Mouse (Mus musculus) hindbrain, embryonic 16.5 days (tissue): ENCODE measurements around the gene Scamp4. TPM values are rescaled to one million over a fixed set of nuclear protein-coding genes. Genes with fewer than 3 reads are reported as not detected.

Source experiments
- ATAC-seq: fragments of 200-750 bp; cut with Nextera tagmentation; 2 replicates; pipeline ENCODE4 v1.8.0; 2017; ENCODE audit warnings: moderate TSS enrichment, moderate library complexity
- H3K27ac ChIP-seq: fragments of 300-500 bp; sonication (generic); 2 replicates; pipeline ENCODE4 v1.5.1; 2014; ENCODE audit warnings: low read depth, mild to moderate bottlenecking, control low read depth, low read length, moderate library complexity
- H3K27me3 ChIP-seq: fragments of 300-500 bp; sonication (generic); replicated peaks from 2 replicates; pipeline ENCODE4 v1.6.1; 2014; ENCODE audit warnings: low read length; ENCODE audit not compliant: control insufficient read depth, insufficient read depth
- H3K36me3 ChIP-seq: fragments of 300-500 bp; sonication (generic); 2 replicates; pipeline ENCODE4 v1.6.1; 2014; ENCODE audit warnings: mild to moderate bottlenecking, low read length, moderate library complexity, mixed read lengths; ENCODE audit not compliant: control insufficient read depth, insufficient read depth
- H3K4me1 ChIP-seq: fragments of 300-500 bp; sonication (generic); 2 replicates; pipeline ENCODE4 v1.6.1; 2014; ENCODE audit warnings: low read depth, low read length; ENCODE audit not compliant: control insufficient read depth, insufficient read depth
- H3K4me2 ChIP-seq: fragments of 300-500 bp; sonication (generic); 2 replicates; pipeline ENCODE4 v1.6.1; 2014; ENCODE audit warnings: mild to moderate bottlenecking, low read length, control low read depth, moderate library complexity
- H3K4me3 ChIP-seq: fragments of 300-500 bp; sonication (generic); 2 replicates; pipeline ENCODE4 v1.5.1; 2014; ENCODE audit warnings: mild to moderate bottlenecking, low read length, control low read depth, moderate library complexity
- H3K9ac ChIP-seq: fragments of 300-500 bp; sonication (generic); 2 replicates; pipeline ENCODE4 v1.6.1; 2014; ENCODE audit warnings: low read depth, mild to moderate bottlenecking, control low read depth, low read length, moderate library complexity
- H3K9me3 ChIP-seq: fragments of 300-500 bp; sonication (generic); 2 replicates; pipeline ENCODE4 v1.6.1; 2014; ENCODE audit warnings: mild to moderate bottlenecking, low read length, moderate library complexity; ENCODE audit not compliant: control insufficient read depth
- WGBS: fragments of 180-500 bp; shearing (Covaris S2); extraction: QIAGEN DNeasy Blood & Tissue Kit; methylation state at CpG from one replicate; pipeline ENCODE4 v1.1.7; 2014; 5-methylcytosine and 5-hydroxymethylcytosine counted together
- polyA plus RNA-seq: library from polyadenylated mRNA; unstranded; fragments of >200 nt; fragmentation: Nextera tagmentation; extraction: Ambion mirVana; gene quantifications from 2 replicates; pipeline ENCODE4 v1.2.1, GENCODE M21; 2015

Scamp4 gene
- polyA plus RNA-seq, 1 experiment from 2014 or later: 73.6 TPM

GRCm38 (mm10) chr10:80576351-80577194, 26.1 kb upstream of the Scamp4 start:
- peak; percentile 0; the same call in 1 of the 2 replicates for ATAC-seq
- no peaks in the 10 kb centered on the region for H3K27me3 ChIP-seq
- WGBS: under 1% methylated on average over 88 of the region's 96 CpGs
- peak overlapping the region; percentile 94 for H3K4me2 ChIP-seq
- no peaks in the 10 kb centered on the region for H3K9me3 ChIP-seq
- H3K4me1 ChIP-seq: peaks cover 39% of the 10 kb centered on the region
- no peaks in the 10 kb centered on the region for H3K36me3 ChIP-seq
- H3K27ac ChIP-seq: peak overlapping the region; percentile 90
- H3K4me3 ChIP-seq: peak overlapping the region; percentile 91
- peak overlapping the region; percentile 90 for H3K9ac ChIP-seq

- no peaks in the 10 kb centered on the region for H3K27me3 ChIP-seq
- ATAC-seq: peak; percentile 78
- H3K36me3 ChIP-seq: 0 out of 2 replicates have a peak, but pooled peaks cover 3% of the 10 kb centered on the region
- peak within 1 kb of the TSS; percentile 91 for H3K4me3 ChIP-seq
- H3K4me2 ChIP-seq: peak within 1 kb of the TSS; percentile 94
- H3K27ac ChIP-seq: peak within 1 kb of the TSS; percentile 90
- H3K9ac ChIP-seq: peak within 1 kb of the TSS; percentile 90
- under 1% methylated on average over 63 of the region's 97 CpGs for WGBS
- H3K4me1 ChIP-seq: peaks cover 38% of the 10 kb centered on the region
- H3K9me3 ChIP-seq: no peaks in the 10 kb centered on the region
Measured at GRCm38 (mm10) chr10:80577195-80578130, 25.2 kb upstream of the Scamp4 start, which contains the start of gene Klf16. TSS of gene Klf16 (minus strand) at chr10:80577321.

GRCm38 (mm10) chr10:80578131-80578750, 24.4 kb upstream of the Scamp4 start:
- Histone ChIP-seq H3K4me1 (peaks cover 37% of the 10 kb centered on the region), H3K36me3 (peaks cover 4% of the 10 kb centered on the region; the same call in 1 of the 2 replicates), H3K27me3 (no peaks in the 10 kb centered on the region), H3K9ac (peak overlapping the region; percentile 90), H3K27ac (peak overlapping the region; percentile 90), H3K4me3 (peak overlapping the region; percentile 91), H3K9me3 (no peaks in the 10 kb centered on the region), H3K4me2 (peak overlapping the region; percentile 94)
- WGBS: under 1% methylated on average over 29 of the region's 29 CpGs
- ATAC-seq: peak; percentile 16

GRCm38 (mm10) chr10:80578911-80579310, 23.8 kb upstream of the Scamp4 start:
- ATAC-seq: no peak
- no peak overlapping the region for H3K27ac ChIP-seq
- H3K4me2 ChIP-seq: peak overlapping the region; percentile 94; the same call in 1 of the 2 replicates
- peaks cover 8% of the 10 kb centered on the region for H3K36me3 ChIP-seq
- no peak overlapping the region for H3K9ac ChIP-seq
- no peaks in the 10 kb centered on the region for H3K27me3 ChIP-seq
- H3K4me1 ChIP-seq: peaks cover 30% of the 10 kb centered on the region
- no peaks in the 10 kb centered on the region for H3K9me3 ChIP-seq
- 6% methylated on average over 8 of the region's 8 CpGs for WGBS
- H3K4me3 ChIP-seq: no peak overlapping the region; the same call in 1 of the 2 replicates

- peaks cover 8% of the 10 kb centered on the region for H3K36me3 ChIP-seq
- H3K4me1 ChIP-seq: peaks cover 15% of the 10 kb centered on the region
- H3K27ac ChIP-seq: no peak overlapping the region
- 86% methylated on average over 5 of the region's 5 CpGs for WGBS
- H3K4me3 ChIP-seq: no peak overlapping the region
- H3K9me3 ChIP-seq: no peaks in the 10 kb centered on the region
- H3K27me3 ChIP-seq: no peaks in the 10 kb centered on the region
- no peak overlapping the region for H3K9ac ChIP-seq
- H3K4me2 ChIP-seq: no peak overlapping the region
- ATAC-seq: no peak
Measured at GRCm38 (mm10) chr10:80583047-80583446, 19.6 kb upstream of the Scamp4 start.

- Histone ChIP-seq H3K27me3 (no peaks in the 10 kb centered on the region), H3K4me2 (no peak overlapping the region), H3K36me3 (peaks cover 8% of the 10 kb centered on the region), H3K27ac (no peak overlapping the region), H3K4me3 (no peak overlapping the region), H3K4me1 (peaks cover 15% of the 10 kb centered on the region), H3K9ac (no peak overlapping the region), H3K9me3 (no peaks in the 10 kb centered on the region)
- ATAC-seq: no peak
- 63% methylated on average over 12 of the region's 12 CpGs for WGBS
Measured at GRCm38 (mm10) chr10:80584045-80584488, 18.6 kb upstream of the Scamp4 start.

- WGBS: 71% methylated on average over 12 of the region's 12 CpGs
- H3K4me1 ChIP-seq: peaks cover 21% of the 10 kb centered on the region
- H3K36me3 ChIP-seq: peaks cover 8% of the 10 kb centered on the region
- H3K4me2 ChIP-seq: no peak overlapping the region
- no peak overlapping the region for H3K9ac ChIP-seq
- H3K4me3 ChIP-seq: no peak overlapping the region
- no peak for ATAC-seq
- no peak overlapping the region for H3K27ac ChIP-seq
- H3K9me3 ChIP-seq: no peaks in the 10 kb centered on the region
- no peaks in the 10 kb centered on the region for H3K27me3 ChIP-seq
Measured at GRCm38 (mm10) chr10:80584642-80585552, 17.8 kb upstream of the Scamp4 start.

GRCm38 (mm10) chr10:80585581-80585980, 17.1 kb upstream of the Scamp4 start:
- Histone ChIP-seq H3K27me3 (no peaks in the 10 kb centered on the region), H3K9ac (no peak overlapping the region; the same call in 1 of the 2 replicates), H3K27ac (no peak overlapping the region), H3K36me3 (peaks cover 8% of the 10 kb centered on the region), H3K4me3 (no peak overlapping the region), H3K4me1 (peaks cover 21% of the 10 kb centered on the region), H3K4me2 (no peak overlapping the region), H3K9me3 (no peaks in the 10 kb centered on the region)
- no peak for ATAC-seq
- 96% methylated on average over 8 of the region's 8 CpGs for WGBS
